Mouse (Mus musculus) embryonic fibroblast, embryonic 13.5 days (primary cell): Measurements from ENCODE around the gene Slc16a9.

ENCODE experiments used
- CTCF ChIP-seq: IDR thresholded peaks from 2 replicates; pipeline ENCODE4 v1.5.1; 2011; ENCODE audit warnings: mild to moderate bottlenecking, control low read depth, low read length, moderate library complexity, borderline replicate concordance; ENCODE audit not compliant: insufficient read depth
- POLR2A ChIP-seq: IDR thresholded peaks from 2 replicates; pipeline ENCODE4 v1.6.1; 2011; ENCODE audit warnings: low read depth, mild to moderate bottlenecking, control low read depth, low read length, moderate library complexity

GRCm38 (mm10) chr10:70211281-70211680 is 33.6 kb upstream of the Slc16a9 start:
- no peak for TF ChIP-seq CTCF
- no peak for TF ChIP-seq POLR2A
